Mouse (Mus musculus): Measurements from ENCODE around the gene Tpp1.
"Not testable (repeated sequence)": the region's sequence is repeated elsewhere in the genome, so short reads cannot be mapped to it uniquely, and the experiment has no call there.

Tpp1 gene

GRCm38 (mm10) chr7:105740089-105740795 is 11.8 kb downstream of the Tpp1 start:
- POLR2A ChIA-PET, result interaction anchor here in 3 of 4 experiments (0.8 to 10.9 kb wide), 8 partner anchors 8 to 89 kb away, joined by 3 to 185 read pairs (median 6); partner anchors contain the start of genes Mrpl17 (in 2 of the 3), Tpp1 (in 2 of the 3) and Dnhd1 (in 1 of the 3)
- CTCF ChIA-PET, result no interaction called here

GRCm38 (mm10) chr7:105738948-105739347 is 13.1 kb downstream of the Tpp1 start:
- POLR2A ChIA-PET, result interaction anchor here (0.7 to 10.9 kb wide), 13 partner anchors 9 to 1425 kb away, joined by 3 to 185 read pairs (median 6); partner anchors contain the start of genes Mrpl17 (in 2 of the 4), Tpp1 (in 2 of the 4), Arfip2 (in 1 of the 4) and Dnhd1 (in 1 of the 4)
- CTCF ChIA-PET, result interaction anchor here in 2 of 4 experiments (0.7 to 1.2 kb wide), 2 partner anchors 39 to 88 kb away, joined by 3 to 6 read pairs; partner anchors contain the start of gene Dnhd1 (in 1 of the 2)

- ChIA-PET CTCF (interaction anchor here in 1 of 4 experiments (0.7 kb wide), 1 partner anchor 40 kb away, joined by 6 read pairs; no protein-coding TSS in a partner anchor), POLR2A (interaction anchor here (0.6 to 10.9 kb wide), 13 partner anchors 10 to 1802 kb away, joined by 3 to 185 read pairs (median 6); partner anchors contain the start of genes Mrpl17 (in 2 of the 4), Tpp1 (in 2 of the 4), Arfip2 (in 1 of the 4) and Gm45799 (in 1 of the 4))
Observed at GRCm38 (mm10) chr7:105738286-105738685, 13.7 kb downstream of the Tpp1 start.

- CTCF ChIA-PET, result interaction anchor here in 2 of 4 experiments (0.7 to 1.6 kb wide), 3 partner anchors 11 to 329 kb away, joined by 4 to 10 read pairs (median 7); partner anchors contain the start of gene Mrpl17 (in 1 of the 2)
- POLR2A ChIA-PET, result interaction anchor here in 3 of 4 experiments (0.6 to 10.9 kb wide), 13 partner anchors 10 to 1801 kb away, joined by 3 to 185 read pairs (median 12); partner anchors contain the start of genes Tpp1 (in 3 of the 3), Mrpl17 (in 2 of the 3), Arfip2 (in 1 of the 3) and Dnhd1 (in 1 of the 3)
Observed at GRCm38 (mm10) chr7:105737648-105738047, 14.4 kb downstream of the Tpp1 start.

- CTCF ChIA-PET, result interaction anchor here in 2 of 4 experiments (0.7 to 1.6 kb wide), 4 partner anchors 10 to 328 kb away, joined by 4 to 10 read pairs (median 8); partner anchors contain the start of genes Dnhd1 (in 1 of the 2) and Mrpl17 (in 1 of the 2)
- POLR2A ChIA-PET, result interaction anchor here (0.6 to 10.9 kb wide), 24 partner anchors 7 to 1857 kb away, joined by 3 to 185 read pairs (median 8); partner anchors contain the start of genes Tpp1 (in 4 of the 4), Mrpl17 (in 3 of the 4), Arfip2 (in 2 of the 4) and Gm45799 (in 2 of the 4)
Observed at GRCm38 (mm10) chr7:105736911-105737521, 15.0 kb downstream of the Tpp1 start, which contains the start of gene Rrp8. Rrp8 (minus strand) TSS chr7:105737385.

GRCm38 (mm10) chr7:105736264-105736901 is 15.7 kb downstream of the Tpp1 start, which contains the start of gene Ilk:
Ilk (plus strand) TSS chr7:105736592.
- ChIA-PET POLR2A (interaction anchor here (0.6 to 10.9 kb wide), 25 partner anchors 8 to 1858 kb away, joined by 3 to 185 read pairs (median 8); partner anchors contain the start of genes Tpp1 (in 4 of the 4), Mrpl17 (in 3 of the 4), Arfip2 (in 2 of the 4) and Dnhd1 (in 2 of the 4)), CTCF (interaction anchor here in 1 of 4 experiments (1.2 to 1.6 kb wide), 3 partner anchors 10 to 85 kb away, joined by 4 to 9 read pairs (median 7); partner anchors contain the start of genes Dnhd1 and Mrpl17)

GRCm38 (mm10) chr7:105735464-105735863 is 16.6 kb downstream of the Tpp1 start:
- POLR2A ChIA-PET, result interaction anchor here (0.7 to 10.9 kb wide), 18 partner anchors 9 to 1859 kb away, joined by 3 to 185 read pairs (median 10); partner anchors contain the start of genes Tpp1 (in 4 of the 4), Mrpl17 (in 3 of the 4), Taf10 (in 3 of the 4) and Arfip2 (in 2 of the 4)
- CTCF ChIA-PET, result not testable (repeated sequence)

GRCm38 (mm10) chr7:105734826-105735225 is 17.2 kb downstream of the Tpp1 start:
- ChIA-PET CTCF (no interaction called here), POLR2A (interaction anchor here in 3 of 4 experiments (2.8 to 10.9 kb wide), 4 partner anchors 9 to 20 kb away, joined by 15 to 185 read pairs (median 46); partner anchors contain the start of genes Tpp1 (in 3 of the 3) and Taf10 (in 1 of the 3))

GRCm38 (mm10) chr7:105733836-105734235 is 18.2 kb downstream of the Tpp1 start:
- CTCF ChIA-PET, result no interaction called here
- POLR2A ChIA-PET, result interaction anchor here in 2 of 4 experiments (1.4 to 10.9 kb wide), 5 partner anchors 10 to 28 kb away, joined by 3 to 185 read pairs (median 15); partner anchors contain the start of genes Taf10 (in 2 of the 2) and Tpp1 (in 2 of the 2)

GRCm38 (mm10) chr7:105728701-105729428 is 23.2 kb downstream of the Tpp1 start:
- ChIA-PET POLR2A (interaction anchor here in 2 of 4 experiments (0.6 to 3.8 kb wide), 3 partner anchors 11 to 82 kb away, joined by 3 to 15 read pairs (median 4); partner anchors contain the start of gene Mrpl17 (in 1 of the 2)), CTCF (interaction anchor here in 1 of 4 experiments (1.1 kb wide), 1 partner anchor 14 kb away, joined by 3 read pairs; no protein-coding TSS in a partner anchor)

- CTCF ChIA-PET, result interaction anchor here in 3 of 4 experiments (0.6 to 1.5 kb wide), 16 partner anchors 10 to 444 kb away, joined by 3 to 7 read pairs (median 4); partner anchors contain the start of genes Mrpl17 (in 2 of the 3), Taf10 (in 2 of the 3), Dnhd1 (in 1 of the 3) and Ilk (in 1 of the 3)
Observed at GRCm38 (mm10) chr7:105726980-105727325, 25.1 kb downstream of the Tpp1 start.

GRCm38 (mm10) chr7:105726144-105726979 is 25.7 kb downstream of the Tpp1 start:
- ChIA-PET POLR2A (interaction anchor here in 3 of 4 experiments (0.6 to 3.8 kb wide), 12 partner anchors 10 to 326 kb away, joined by 3 to 15 read pairs (median 4); partner anchors contain the start of genes Tpp1 (in 3 of the 3), Dnhd1 (in 1 of the 3), Ilk (in 1 of the 3) and Mrpl17 (in 1 of the 3)), CTCF (interaction anchor here in 3 of 4 experiments (0.6 to 1.5 kb wide), 12 partner anchors 11 to 443 kb away, joined by 3 to 7 read pairs (median 4); partner anchors contain the start of genes Mrpl17 (in 2 of the 3), Dnhd1 (in 1 of the 3), Ilk (in 1 of the 3) and Rrp8 (in 1 of the 3))

More at GRCm38 (mm10) chr7:105726980-105727325, 25.1 kb downstream of the Tpp1 start:
- POLR2A ChIA-PET, result interaction anchor here in 3 of 4 experiments (0.6 to 3.8 kb wide), 15 partner anchors 9 to 336 kb away, joined by 3 to 15 read pairs (median 4); partner anchors contain the start of genes Tpp1 (in 3 of the 3), Rrp8 (in 2 of the 3), Dnhd1 (in 1 of the 3) and Ilk (in 1 of the 3)

- POLR2A ChIA-PET, result interaction anchor here in 2 of 4 experiments (0.5 to 1.0 kb wide), 2 partner anchors 86 to 88 kb away, joined by 3 to 5 read pairs; no protein-coding TSS in a partner anchor
Observed at GRCm38 (mm10) chr7:105721916-105722315, 30.1 kb downstream of the Tpp1 start.

GRCm38 (mm10) chr7:105715366-105715765 is 36.7 kb downstream of the Tpp1 start:
- ChIA-PET CTCF (interaction anchor here in 2 of 4 experiments (0.7 to 1.0 kb wide), 3 partner anchors 14 to 92 kb away, joined by 3 read pairs; no protein-coding TSS in a partner anchor), POLR2A (interaction anchor here in 2 of 4 experiments (0.6 to 1.4 kb wide), 2 partner anchors 95 to 379 kb away, joined by 3 to 5 read pairs; partner anchors contain the start of gene Mrpl17 (in 1 of the 2))

More at GRCm38 (mm10) chr7:105721916-105722315, 30.1 kb downstream of the Tpp1 start:
- CTCF ChIA-PET, result interaction anchor here in 1 of 4 experiments (1.6 kb wide), 1 partner anchor 71 kb away, joined by 6 read pairs; the partner anchor contains the start of gene Dnhd1

- CTCF ChIA-PET, result interaction anchor here in 1 of 4 experiments (0.7 kb wide), 1 partner anchor 24 kb away, joined by 5 read pairs; no protein-coding TSS in a partner anchor
- POLR2A ChIA-PET, result no interaction called here
Observed at GRCm38 (mm10) chr7:105708733-105709132, 43.3 kb downstream of the Tpp1 start.

Measured in embryonic stem cell, embryonic (primary cell).